Mouse (Mus musculus): ENCODE measurements at regions not wholly inside any gene's neighbourhood (a gene's known extent, or its start where the extent isn't known, plus 50 kb on each side); places are given as distances from the start of the nearest gene placed in this dataset.

- no peak for DNase-seq
- intact Hi-C loops (cut with DNase I; ENCODE audit: low total_unique reads) = no loop called here
Measured at GRCm38 (mm10) chr1:169439621-169440020, 91.6 kb downstream of the Nuf2 start.

DNA sequence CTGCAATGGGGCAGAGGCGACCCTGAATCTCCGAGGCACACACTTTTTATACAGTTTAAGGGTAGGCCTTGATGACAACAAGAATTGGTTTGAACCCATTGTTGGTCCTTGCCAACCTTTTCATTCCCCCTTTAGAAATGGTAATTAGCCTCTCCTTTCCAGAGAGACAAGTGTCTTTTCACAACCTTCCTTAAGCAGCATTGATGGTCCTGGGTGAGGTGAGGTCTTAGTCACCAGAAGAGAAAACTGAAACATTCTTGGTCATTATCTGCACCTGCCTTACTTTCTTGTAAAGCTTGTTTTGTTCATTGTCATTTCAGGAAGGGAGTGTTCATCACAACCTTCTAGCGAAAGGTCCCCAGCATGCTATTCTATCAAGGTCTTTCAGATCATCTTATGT lies 93.3 kb downstream of the Nuf2 start:
- intact Hi-C loops (cut with DNase I; ENCODE audit: low total_unique reads) = no loop called here
- no peak for DNase-seq

- DNase-seq = no peak
- intact Hi-C loops (cut with DNase I; ENCODE audit: low total_unique reads) = no loop called here
Measured at GRCm38 (mm10) chr1:169422408-169422807, 108.9 kb downstream of the Nuf2 start.

GRCm38 (mm10) chr1:169421671-169422070 lies 109.6 kb downstream of the Nuf2 start:
- no peak for DNase-seq
- intact Hi-C loops (cut with DNase I; ENCODE audit: low total_unique reads) = no loop called here

- intact Hi-C loops (cut with DNase I; ENCODE audit: low total_unique reads) = no loop called here
- DNase-seq = no peak
Measured at GRCm38 (mm10) chr1:169418665-169419045, 112.6 kb downstream of the Nuf2 start.

GRCm38 (mm10) chr1:169417979-169418664 lies 113.1 kb downstream of the Nuf2 start:
- intact Hi-C loops (cut with DNase I; ENCODE audit: low total_unique reads) = no loop called here
- DNase-seq = no peak

DNA sequence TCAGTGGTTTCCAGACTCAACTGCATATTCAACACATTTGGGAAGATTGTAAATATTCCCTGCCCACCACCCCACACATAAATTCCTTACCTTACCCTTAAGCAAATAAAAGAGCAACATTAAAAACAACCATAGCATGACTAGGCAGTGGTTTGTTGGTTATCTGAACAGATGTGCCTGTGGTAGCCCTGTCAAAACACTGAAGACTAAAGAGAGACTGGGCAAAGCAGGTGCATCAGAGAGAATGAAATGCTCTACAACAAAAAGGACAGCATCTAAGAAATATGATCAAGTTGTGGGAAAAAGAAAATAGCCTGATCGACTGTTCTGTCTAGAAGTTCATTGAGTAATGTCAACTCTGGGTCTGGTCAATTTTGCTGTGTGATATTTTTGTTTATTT lies 114.6 kb downstream of the Nuf2 start:
- no peak for DNase-seq
- intact Hi-C loops (cut with DNase I; ENCODE audit: low total_unique reads) = no loop called here

- intact Hi-C loops (cut with DNase I; ENCODE audit: low total_unique reads) = no loop called here
- DNase-seq = no peak
Measured at GRCm38 (mm10) chr1:169408120-169408519, 123.1 kb downstream of the Nuf2 start.

GRCm38 (mm10) chr1:169400841-169401240 lies 130.4 kb downstream of the Nuf2 start:
- DNase-seq = no peak
- intact Hi-C loops (cut with DNase I; ENCODE audit: low total_unique reads) = no loop called here

DNA sequence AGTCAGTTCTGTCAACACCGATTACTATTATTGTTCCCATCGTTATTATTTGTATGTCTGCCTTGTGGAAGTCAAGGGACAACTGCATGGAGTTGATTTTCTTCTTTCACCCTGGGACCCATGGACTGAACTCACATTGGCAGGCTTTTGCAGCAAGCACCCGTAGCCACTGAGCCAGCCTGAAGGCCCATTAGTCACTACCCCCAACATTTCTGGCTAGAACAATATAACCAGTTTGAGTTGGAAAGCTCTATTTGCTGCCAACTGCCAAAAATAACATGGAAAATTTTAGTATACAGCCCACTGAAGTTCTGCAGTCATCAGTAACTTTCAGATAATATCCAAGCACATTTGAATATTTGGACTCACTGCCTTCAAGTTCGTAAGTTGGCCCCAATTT lies 133.9 kb downstream of the Nuf2 start:
- no peak for DNase-seq
- intact Hi-C loops (cut with DNase I; ENCODE audit: low total_unique reads) = no loop called here

DNA sequence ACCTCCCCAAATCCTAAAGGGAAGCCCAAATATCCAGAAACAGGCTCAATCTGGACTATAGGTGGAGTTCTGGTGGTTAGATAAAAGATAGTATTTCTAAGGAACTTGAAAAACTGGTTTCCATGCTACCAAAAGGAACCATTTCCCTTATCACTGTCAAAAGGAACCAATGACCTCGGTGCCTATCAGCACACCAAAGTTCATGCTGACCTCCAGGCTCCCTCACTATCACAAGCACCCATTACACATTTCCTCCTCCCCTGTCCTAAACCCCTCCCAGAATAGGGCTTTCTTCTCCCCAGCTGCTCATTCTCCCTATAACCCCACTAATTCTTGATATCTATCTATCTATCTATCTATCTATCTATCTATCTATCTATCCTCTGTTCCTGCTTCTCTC lies 144.2 kb downstream of the Nuf2 start:
- DNase-seq = no peak
- intact Hi-C loops (cut with DNase I; ENCODE audit: low total_unique reads) = no loop called here

GRCm38 (mm10) chr1:169385740-169386424 lies 145.4 kb downstream of the Nuf2 start:
- no peak for DNase-seq
- intact Hi-C loops (cut with DNase I; ENCODE audit: low total_unique reads) = no loop called here

DNA sequence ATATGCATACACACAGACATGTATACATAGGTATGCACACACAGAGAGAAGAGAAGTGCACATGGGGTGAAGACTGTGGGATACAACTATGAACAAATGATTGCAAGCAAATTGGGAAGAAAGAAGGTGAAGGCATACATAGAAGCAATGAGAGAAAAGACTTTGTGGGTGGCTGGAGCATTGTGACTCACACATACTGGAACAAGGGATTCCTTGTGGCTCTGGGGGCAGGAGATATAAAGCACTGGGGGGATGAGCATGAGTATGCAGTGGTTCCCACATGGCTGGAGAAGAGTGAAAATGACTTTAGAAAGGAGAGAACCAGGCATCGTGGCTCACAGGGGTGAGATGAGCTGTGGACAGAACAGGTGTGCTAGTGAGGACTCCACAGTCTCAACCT lies 156.6 kb downstream of the Nuf2 start:
- intact Hi-C loops (cut with DNase I; ENCODE audit: low total_unique reads) = no loop called here
- no peak for DNase-seq

DNA sequence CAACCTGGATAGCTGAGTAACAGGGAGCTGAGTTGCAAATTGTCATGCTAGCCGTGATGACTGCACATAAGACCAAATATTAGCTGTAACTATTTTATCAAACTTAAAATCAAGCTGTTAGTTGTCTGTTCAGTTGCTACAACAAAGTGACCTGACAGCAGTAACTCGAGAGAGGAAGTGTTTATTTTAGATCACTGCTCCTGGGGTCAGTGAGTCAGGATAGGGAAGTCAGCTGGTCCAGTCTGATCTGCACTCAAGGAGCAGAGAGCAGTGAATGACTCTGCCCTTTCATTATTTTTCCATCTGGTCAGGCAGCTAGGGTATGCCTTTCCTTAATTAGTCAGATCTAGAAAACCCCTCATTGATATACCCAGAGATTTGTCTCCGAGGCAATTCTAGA lies 162.5 kb downstream of the Nuf2 start:
- intact Hi-C loops (cut with DNase I; ENCODE audit: low total_unique reads) = no loop called here
- DNase-seq = no peak

- intact Hi-C loops (cut with DNase I; ENCODE audit: low total_unique reads) = no loop called here
- DNase-seq = no peak
Measured at GRCm38 (mm10) chr1:169367772-169368501, 163.3 kb downstream of the Nuf2 start.

DNA sequence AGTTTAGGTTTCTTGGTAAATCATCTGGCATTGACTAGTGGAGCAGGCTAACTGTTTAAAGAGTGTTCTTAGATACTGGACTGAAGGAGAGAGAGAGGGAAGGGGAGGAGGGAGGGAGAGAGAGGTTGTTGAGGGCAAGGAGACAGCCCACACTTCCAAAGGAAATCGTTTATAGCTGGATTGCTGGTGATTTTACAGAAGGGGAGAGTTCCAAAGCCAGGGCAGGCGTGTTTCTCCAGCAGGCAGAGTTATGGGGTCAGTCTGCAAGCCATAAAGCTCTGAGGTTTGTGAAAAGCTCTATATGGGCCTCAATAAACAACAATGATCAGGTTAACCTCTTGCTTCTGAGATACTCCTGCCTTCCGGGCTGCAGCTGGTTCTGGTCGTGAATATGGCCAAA lies 163.9 kb downstream of the Nuf2 start:
- intact Hi-C loops (cut with DNase I; ENCODE audit: low total_unique reads) = no loop called here
- no peak for DNase-seq

- no peak for DNase-seq
- intact Hi-C loops (cut with DNase I; ENCODE audit: low total_unique reads) = no loop called here
Measured at GRCm38 (mm10) chr1:169362564-169362963, 168.7 kb downstream of the Nuf2 start.

GRCm38 (mm10) chr1:169357652-169358241 lies 173.5 kb downstream of the Nuf2 start:
- intact Hi-C loops (cut with DNase I; ENCODE audit: low total_unique reads) = no loop called here
- DNase-seq = no peak

- no peak for DNase-seq
- intact Hi-C loops (cut with DNase I; ENCODE audit: low total_unique reads) = no loop called here
Measured at GRCm38 (mm10) chr1:169354021-169354420, 177.2 kb downstream of the Nuf2 start.

GRCm38 (mm10) chr1:169347692-169348091 lies 183.6 kb downstream of the Nuf2 start:
- intact Hi-C loops (cut with DNase I; ENCODE audit: low total_unique reads) = no loop called here
- DNase-seq = no peak

GRCm38 (mm10) chr1:169346876-169347275 lies 184.4 kb downstream of the Nuf2 start:
- intact Hi-C loops (cut with DNase I; ENCODE audit: low total_unique reads) = no loop called here
- no peak for DNase-seq

All from gastrocnemius, postnatal 14 days (tissue).